Mouse (Mus musculus) effector memory CD4-positive, alpha-beta T cell, adult 5 months (primary cell): ENCODE data around the gene Usp20. TPM values are rescaled to one million over a fixed set of nuclear protein-coding genes. Genes with fewer than 3 reads are reported as not detected.

Experiments
- polyA plus RNA-seq: library from polyadenylated mRNA; unstranded; fragments of 100-300 nt; shearing (Covaris generic); gene quantifications from one replicate; pipeline ENCODE4 v1.2.1, GENCODE M21; 2017

The Usp20 gene
- 14.0 TPM for polyA plus RNA-seq

DNA sequence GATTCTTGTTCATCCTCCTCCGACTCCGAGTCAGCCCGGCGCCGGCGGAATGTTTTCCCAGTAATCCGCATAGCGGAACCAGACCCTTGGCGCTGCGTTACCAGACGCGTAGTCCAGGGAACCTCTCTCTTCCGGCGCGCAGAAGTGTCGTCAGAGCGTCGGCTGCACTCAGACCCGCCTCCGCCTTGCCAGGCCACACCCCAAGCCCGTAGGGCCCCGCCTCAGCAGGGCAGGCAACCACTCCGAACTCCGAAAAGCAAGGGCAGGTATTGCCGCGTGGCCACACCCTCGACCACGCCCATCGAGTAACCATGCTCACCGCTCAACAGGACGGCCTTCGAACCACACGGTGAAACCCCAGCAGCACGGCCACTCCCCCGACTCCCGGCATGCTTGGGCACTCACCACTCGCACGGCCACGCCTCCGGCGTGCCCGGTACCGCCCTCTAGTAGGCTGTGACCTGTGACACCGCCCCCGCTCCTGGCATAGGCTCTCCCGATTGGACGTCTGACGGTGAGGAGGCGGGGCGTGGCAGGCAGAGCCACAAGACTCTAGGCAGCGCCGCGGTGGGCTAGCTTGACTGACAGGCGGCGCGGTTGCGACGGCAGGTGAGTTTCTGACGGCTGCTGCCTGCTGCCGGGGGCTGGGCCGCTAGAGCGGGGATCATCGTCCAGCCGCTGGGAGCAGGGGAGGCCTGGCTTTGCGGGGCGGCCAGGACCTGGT, at the start of gene Usp20, which contains the start of gene BC005624:
TSS of gene Usp20 (plus strand) at position 490 of the 724 bp plus-strand sequence.
TSS of gene BC005624 (minus strand) at position 412 of the 724 bp plus-strand sequence.

DNA sequence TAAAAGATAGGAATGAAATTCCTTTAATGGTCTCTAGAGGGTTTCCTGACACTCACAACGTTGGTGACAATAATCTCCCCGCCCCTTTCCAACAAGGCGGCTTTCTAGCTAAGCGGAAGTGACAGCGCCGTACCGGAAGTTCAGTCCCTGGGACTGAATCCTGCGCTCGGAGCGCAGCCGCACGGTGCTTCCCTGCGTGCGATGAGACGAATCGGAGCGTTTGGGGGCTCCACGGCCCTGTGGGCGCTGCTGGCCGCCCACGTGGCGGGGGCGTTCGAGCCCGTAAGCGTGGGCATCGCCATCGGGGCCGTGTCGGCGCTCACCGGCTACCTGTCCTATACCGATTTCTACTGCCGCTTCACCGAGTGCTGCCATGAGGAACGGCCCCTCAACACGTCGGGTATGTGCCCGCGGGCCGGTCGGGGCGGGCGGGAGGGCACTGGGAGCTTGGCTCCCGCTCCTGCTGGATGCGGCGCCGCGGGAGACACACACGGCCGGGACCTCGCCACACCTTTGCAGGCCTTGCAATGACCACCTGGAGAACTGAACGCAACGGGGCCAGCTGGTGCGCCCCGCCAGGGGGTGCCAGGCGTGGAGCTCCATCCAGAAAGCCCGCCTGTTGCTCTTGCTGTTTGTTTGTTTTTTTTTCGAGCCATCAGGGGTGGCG, 29.1 kb upstream of the Usp20 start, which contains the start of gene Tor1b:
TSS of gene Tor1b (plus strand) at position 136 of the 667 bp plus-strand sequence.

DNA sequence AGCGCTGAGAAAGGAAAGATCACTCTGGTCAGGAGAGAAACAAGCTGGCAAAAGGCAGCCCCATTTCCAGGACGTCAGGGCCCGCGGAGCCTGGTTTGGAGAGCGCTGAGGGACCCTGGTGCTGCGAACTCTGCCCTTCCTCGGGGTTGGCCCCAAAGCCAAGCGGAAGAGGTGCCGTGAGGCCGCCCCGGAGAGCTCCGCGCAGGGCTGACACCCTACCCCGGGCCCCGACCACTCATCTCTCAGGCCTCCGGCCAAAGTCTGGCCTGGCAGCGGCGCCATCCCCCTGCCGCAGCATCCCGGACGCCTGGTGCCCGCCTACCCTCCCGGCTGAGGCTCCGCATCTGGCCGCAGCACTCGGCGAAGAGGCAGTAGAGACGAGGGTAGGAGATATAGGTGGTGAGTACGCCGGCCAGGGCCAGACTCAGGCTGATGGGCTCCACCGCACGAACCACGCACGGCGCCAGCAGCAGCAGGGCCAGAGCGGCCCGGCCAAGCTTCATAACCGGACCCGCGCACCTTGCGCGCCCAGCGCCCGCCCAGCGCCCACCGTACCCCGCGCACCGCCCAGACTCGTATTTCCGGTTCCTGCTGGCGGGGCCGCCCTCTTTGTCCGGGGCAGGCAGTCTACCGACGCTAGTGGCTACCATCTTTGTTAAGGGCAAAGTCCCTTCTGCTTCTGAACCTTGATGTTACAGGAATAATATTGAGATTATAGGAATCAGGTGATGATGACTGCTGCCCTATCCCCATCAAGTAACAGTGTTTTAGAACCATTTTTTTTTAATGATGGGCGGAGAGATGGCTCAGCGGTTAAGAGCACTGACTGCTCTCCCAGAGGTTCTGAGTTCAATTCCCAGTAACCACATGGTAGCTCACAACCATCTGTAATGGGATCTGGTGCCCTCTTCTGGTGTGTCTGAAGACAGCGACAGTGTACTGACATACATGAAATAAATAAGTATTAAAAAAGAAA, 14.4 kb upstream of the Usp20 start, which contains the start of gene Tor1a:
TSS of gene Tor1a (minus strand) at position 582 of the 976 bp plus-strand sequence.

Other genes starting within 250 kb of the Usp20 start
- 4.1 TPM for gene 1700001O22Rik, start 178.6 kb upstream of the Usp20 start, polyA plus RNA-seq
- gene Ntmt1, start 174.5 kb upstream of the Usp20 start, polyA plus RNA-seq = 22.0 TPM
- 42.6 TPM for gene Asb6, start 151.9 kb upstream of the Usp20 start, polyA plus RNA-seq
- not detected for gene Prrx2, start 147.3 kb upstream of the Usp20 start, polyA plus RNA-seq
- gene Ptges, start 52.4 kb upstream of the Usp20 start, polyA plus RNA-seq = not detected
- gene Tor1b, start 29.3 kb upstream of the Usp20 start, polyA plus RNA-seq = 25.9 TPM
- gene Tor1a, start 14.3 kb upstream of the Usp20 start, polyA plus RNA-seq = 63.6 TPM
- 53.4 TPM for gene BC005624, start 78 bp upstream of the Usp20 start, polyA plus RNA-seq
- gene Fnbp1, start 159.7 kb downstream of the Usp20 start, polyA plus RNA-seq = 114 TPM
- 35.6 TPM for gene Gpr107, start 170.0 kb downstream of the Usp20 start, polyA plus RNA-seq